Mouse (Mus musculus) embryo, embryonic 10.5 days (tissue): ENCODE measurements around the gene Pkd1l2.
A peak's percentile ranks its signal among the peaks of the same experiment; 100 is the strongest.

Experiments
- DNase-seq: peaks from one replicate; pipeline ENCODE4 v3.0.0-alpha.2; 2015; ENCODE audit warnings: low spot score

Pkd1l2 gene

GRCm38 (mm10) chr8:117082399-117082872 lies at the start of gene Pkd1l2:
Gene Pkd1l2, minus strand, starts transcription at chr8:117082449.
- no peak for DNase-seq

GRCm38 (mm10) chr8:117127063-117127462 lies 44.8 kb upstream of the Pkd1l2 start:
- no peak for DNase-seq

GRCm38 (mm10) chr8:117126411-117126810 lies 44.2 kb upstream of the Pkd1l2 start:
- no peak for DNase-seq

GRCm38 (mm10) chr8:117125854-117126253 lies 43.6 kb upstream of the Pkd1l2 start:
- no peak for DNase-seq

- DNase-seq: no peak
These were observed 41.8 kb upstream of the Pkd1l2 start for GRCm38 (mm10) chr8:117123850-117124633.

GRCm38 (mm10) chr8:117121277-117121676 lies 39.0 kb upstream of the Pkd1l2 start:
- DNase-seq: no peak

GRCm38 (mm10) chr8:117118409-117118808 lies 36.2 kb upstream of the Pkd1l2 start:
- no peak for DNase-seq

GRCm38 (mm10) chr8:117116534-117116933 lies 34.3 kb upstream of the Pkd1l2 start:
- DNase-seq: no peak

- DNase-seq: no peak
These were observed 33.6 kb upstream of the Pkd1l2 start for GRCm38 (mm10) chr8:117115676-117116446.

GRCm38 (mm10) chr8:117115094-117115493 lies 32.8 kb upstream of the Pkd1l2 start:
- DNase-seq: no peak

- DNase-seq: no peak
These were observed 30.0 kb upstream of the Pkd1l2 start for GRCm38 (mm10) chr8:117112261-117112660.

- DNase-seq: no peak
These were observed 29.4 kb upstream of the Pkd1l2 start for GRCm38 (mm10) chr8:117111641-117112040.

- peak; percentile 54 for DNase-seq
These were observed 27.6 kb upstream of the Pkd1l2 start for GRCm38 (mm10) chr8:117109801-117110390.

- no peak for DNase-seq
These were observed 26.9 kb upstream of the Pkd1l2 start for GRCm38 (mm10) chr8:117109018-117109711.

GRCm38 (mm10) chr8:117107533-117107932 lies 25.3 kb upstream of the Pkd1l2 start:
- peak; percentile 85 for DNase-seq

- DNase-seq: no peak
These were observed 15.4 kb upstream of the Pkd1l2 start for GRCm38 (mm10) chr8:117097564-117098191.

GRCm38 (mm10) chr8:117097051-117097563 lies 14.9 kb upstream of the Pkd1l2 start:
- DNase-seq: no peak

GRCm38 (mm10) chr8:117095647-117096046 lies 13.4 kb upstream of the Pkd1l2 start, which contains the start of gene Bco1:
Gene Bco1, plus strand, starts transcription at chr8:117095854.
- DNase-seq: peak; percentile 61

- DNase-seq: no peak
These were observed 11.8 kb upstream of the Pkd1l2 start for GRCm38 (mm10) chr8:117094053-117094452.

GRCm38 (mm10) chr8:117089802-117090201 lies 7.6 kb upstream of the Pkd1l2 start:
- no peak for DNase-seq

- DNase-seq: no peak
These were observed 4.8 kb upstream of the Pkd1l2 start for GRCm38 (mm10) chr8:117087036-117087435.
